Comparison of ENCODE assay signal across 20 mouse cellular contexts in genomic region chr6:115610301-115610700, GRCm38 (mm10). TPM values are rescaled to one million over a fixed set of nuclear protein-coding genes. Genes with fewer than 3 reads are reported as not detected.
"Had no signal": no experiment of that assay in that cellular context is flagged by ENCODE, and none has a peak within 500 bp of the region (broad histone marks: within the 10 kb centered on the region; RNA-seq: fewer than 3 reads in every experiment).

No protein-coding gene starts in this region.

- H3K4me1 ChIP-seq: liver, embryonic 15.5 days; lung, embryonic 15.5 days; midbrain, embryonic 15.5 days; neural tube, embryonic 12.5 days; stomach, embryonic 15.5 days had no signal

- DNase-seq: liver, embryonic 13.5 days; liver, postnatal 0 days; lung, adult 2 months; lung, postnatal 14 days; lung, postnatal 36 days; right cerebral cortex, postnatal 14 days had no signal

- ATAC-seq: liver, postnatal 0 days; lung, postnatal 0 days; midbrain, embryonic 15.5 days had no signal

- H3K4me3 ChIP-seq: liver, embryonic 13.5 days; liver, embryonic 15.5 days; lung, embryonic 15.5 days; midbrain, embryonic 15.5 days; neural tube, embryonic 12.5 days; stomach, embryonic 15.5 days had no signal

- H3K9me3 ChIP-seq: liver, embryonic 13.5 days; liver, embryonic 15.5 days; lung, embryonic 15.5 days; midbrain, embryonic 15.5 days; neural tube, embryonic 12.5 days; stomach, embryonic 15.5 days had no signal

- H3K27me3 ChIP-seq: liver, embryonic 13.5 days; liver, embryonic 15.5 days; lung, embryonic 15.5 days; midbrain, embryonic 15.5 days; neural tube, embryonic 12.5 days; stomach, embryonic 15.5 days had no signal

- H3K27ac ChIP-seq: liver, embryonic 13.5 days; liver, embryonic 15.5 days; lung, embryonic 15.5 days; macrophage; midbrain, embryonic 15.5 days; neural tube, embryonic 12.5 days; stomach, embryonic 15.5 days; stomach, postnatal 0 days had no signal

- H3K9ac ChIP-seq: liver, embryonic 13.5 days; liver, embryonic 15.5 days; liver, postnatal 0 days; lung, embryonic 15.5 days; midbrain, embryonic 15.5 days; neural tube, embryonic 12.5 days; stomach, embryonic 15.5 days had no signal

- H3K4me2 ChIP-seq: liver, embryonic 11.5 days; liver, embryonic 13.5 days; liver, embryonic 15.5 days; lung, embryonic 15.5 days; midbrain, embryonic 11.5 days; midbrain, embryonic 15.5 days; neural tube, embryonic 12.5 days; stomach, embryonic 15.5 days had no signal

RNA-seq across cellular contexts. Expression of gene Mkrn2os, which starts 17.9 kb away (rescaled TPM):
- total RNA-seq: megakaryocyte, adult 5-6 weeks; midbrain, postnatal 0 days; monocyte, adult 5-6 weeks; neutrophil, adult 5-6 weeks had no signal
- polyA plus RNA-seq: lung, adult 2 months; macrophage had no signal
